Mouse (Mus musculus) forebrain, postnatal 0 days (tissue): ENCODE measurements around the gene Prrx1. TPM values are rescaled to one million over a fixed set of nuclear protein-coding genes. Genes with fewer than 3 reads are reported as not detected.

Source experiments
- ATAC-seq: fragments of 200-750 bp; cut with Nextera tagmentation; 2 replicates; pipeline ENCODE4 v1.8.0; 2017; ENCODE audit warnings: mild to moderate bottlenecking, moderate library complexity
- DNase-seq: peaks from one replicate; pipeline ENCODE4 v3.0.0-alpha.2; 2015
- H3K27ac ChIP-seq: fragments of 300-500 bp; sonication (generic); 2 replicates; pipeline ENCODE4 v1.5.1; 2014; ENCODE audit warnings: low read depth, mild to moderate bottlenecking, antibody characterized with exemption, low read length, moderate library complexity, mixed read lengths
- H3K27me3 ChIP-seq: fragments of 300-500 bp; sonication (generic); 2 replicates; pipeline ENCODE4 v1.6.1; 2014; ENCODE audit warnings: mild to moderate bottlenecking, low read length, mixed read lengths; ENCODE audit not compliant: insufficient read depth
- H3K36me3 ChIP-seq: fragments of 300-500 bp; sonication (generic); 2 replicates; pipeline ENCODE4 v1.6.1; 2014; ENCODE audit warnings: mild to moderate bottlenecking, moderate library complexity; ENCODE audit not compliant: insufficient read depth
- H3K4me1 ChIP-seq: fragments of 300-500 bp; sonication (generic); 2 replicates; pipeline ENCODE4 v1.6.1; 2014; ENCODE audit warnings: antibody characterized with exemption; ENCODE audit not compliant: insufficient read depth
- H3K4me2 ChIP-seq: fragments of 300-500 bp; sonication (generic); 2 replicates; pipeline ENCODE4 v1.6.1; 2014; ENCODE audit warnings: low read depth, mild to moderate bottlenecking, moderate library complexity
- H3K4me3 ChIP-seq: fragments of 300-500 bp; sonication (generic); 2 replicates; pipeline ENCODE4 v1.5.1; 2014; ENCODE audit warnings: low read depth, low read length, mixed read lengths
- H3K9ac ChIP-seq: fragments of 300-500 bp; sonication (generic); 2 replicates; pipeline ENCODE4 v1.6.1; 2014; ENCODE audit warnings: mild to moderate bottlenecking
- H3K9me3 ChIP-seq: fragments of 300-500 bp; sonication (generic); 2 replicates; pipeline ENCODE4 v1.6.1; 2016; ENCODE audit warnings: low read length
- CTCF ChIP-seq: sonication (generic); IDR thresholded peaks from 2 replicates; pipeline ENCODE4 v1.5.1; 2016; ENCODE audit warnings: antibody characterized with exemption, control low read depth, low read depth
- WGBS: fragments of 180-500 bp; shearing (Covaris S2); extraction: QIAGEN DNeasy Blood & Tissue Kit; methylation state at CpG from one replicate; pipeline ENCODE4 v1.1.7; 2014; 5-methylcytosine and 5-hydroxymethylcytosine counted together
- polyA plus RNA-seq: library from polyadenylated mRNA; unstranded; fragments of >200 nt; fragmentation: Nextera tagmentation; extraction: Ambion mirVana; gene quantifications from 2 replicates; pipeline ENCODE4 v1.2.1, GENCODE M21; 2015
- total RNA-seq: library from RNA; depleted of rRNA; stranded (reverse); fragments of >200 nt; gene quantifications from 2 replicates; pipeline ENCODE4 v1.2.3, GENCODE M21; 2014

The Prrx1 gene
- total and polyA plus RNA-seq, 2 experiments from 2014 or later, result 4.0 to 7.3 TPM

DNA sequence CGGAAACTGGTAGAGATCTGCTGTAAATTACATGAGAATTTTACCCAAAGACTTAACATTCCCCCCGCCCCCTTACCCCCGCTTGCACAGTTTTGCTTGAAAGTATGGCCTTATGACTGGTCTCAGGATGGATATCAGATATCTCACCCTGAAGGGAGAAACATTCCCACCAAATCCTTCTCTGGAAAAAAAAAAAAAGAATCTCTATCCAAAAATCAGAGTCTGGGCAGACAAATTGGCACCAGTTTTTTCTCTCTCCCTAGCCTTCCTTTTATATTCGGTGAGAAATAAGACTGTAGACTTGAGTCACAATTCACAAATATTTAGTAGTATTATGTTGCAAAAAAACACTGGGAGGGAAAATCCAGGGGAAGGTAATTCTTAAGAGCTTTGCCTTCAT lies 42.7 kb upstream of the Prrx1 start:
- ATAC-seq, result no peak
- H3K4me1 ChIP-seq, result no peaks in the 10 kb centered on the region
- no peak for DNase-seq
- H3K27me3 ChIP-seq, result no peaks in the 10 kb centered on the region
- no peak overlapping the region for H3K9ac ChIP-seq
- 49% methylated on average over 4 of the region's 4 CpGs for WGBS
- no peak overlapping the region for H3K4me2 ChIP-seq
- no peaks in the 10 kb centered on the region for H3K9me3 ChIP-seq
- no peak overlapping the region for H3K27ac ChIP-seq
- no peak for TF ChIP-seq CTCF
- no peak overlapping the region for H3K4me3 ChIP-seq
- H3K36me3 ChIP-seq, result no peaks in the 10 kb centered on the region

DNA sequence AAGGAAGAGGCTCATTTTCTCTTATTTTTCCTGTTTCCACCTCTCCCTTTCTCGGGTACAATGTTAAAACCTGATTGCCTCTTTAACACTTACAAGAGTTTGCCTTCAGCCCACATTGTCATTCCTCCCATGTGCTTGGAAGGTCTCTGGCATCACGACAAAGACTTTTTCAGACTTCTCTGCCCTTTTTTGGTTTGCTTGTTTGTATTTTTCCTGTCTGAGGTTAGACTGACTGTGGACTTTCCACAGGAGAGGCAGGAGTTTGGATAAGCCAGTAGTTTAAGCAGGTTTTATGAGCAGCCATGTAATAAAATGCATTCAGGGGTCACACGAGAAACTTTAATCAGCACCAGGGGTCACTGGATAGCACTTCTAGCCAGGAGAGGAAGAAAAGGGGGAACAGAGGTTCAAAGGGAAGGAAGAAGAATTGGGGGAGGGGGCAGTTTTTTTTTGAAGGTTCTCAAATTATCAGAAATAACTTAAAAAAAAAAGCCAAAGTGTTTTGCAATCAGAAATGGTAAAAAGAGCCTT lies 42.2 kb upstream of the Prrx1 start:
- H3K36me3 ChIP-seq, result no peaks in the 10 kb centered on the region
- DNase-seq (no peak), ATAC-seq (no peak)
- 24% methylated on average over 3 of the region's 3 CpGs for WGBS
- H3K4me3 ChIP-seq, result no peak overlapping the region
- no peak for TF ChIP-seq CTCF
- H3K9me3 ChIP-seq, result no peaks in the 10 kb centered on the region
- H3K4me2 ChIP-seq, result no peak overlapping the region
- H3K4me1 ChIP-seq, result no peaks in the 10 kb centered on the region
- no peaks in the 10 kb centered on the region for H3K27me3 ChIP-seq
- no peak overlapping the region for H3K9ac ChIP-seq
- H3K27ac ChIP-seq, result no peak overlapping the region

DNA sequence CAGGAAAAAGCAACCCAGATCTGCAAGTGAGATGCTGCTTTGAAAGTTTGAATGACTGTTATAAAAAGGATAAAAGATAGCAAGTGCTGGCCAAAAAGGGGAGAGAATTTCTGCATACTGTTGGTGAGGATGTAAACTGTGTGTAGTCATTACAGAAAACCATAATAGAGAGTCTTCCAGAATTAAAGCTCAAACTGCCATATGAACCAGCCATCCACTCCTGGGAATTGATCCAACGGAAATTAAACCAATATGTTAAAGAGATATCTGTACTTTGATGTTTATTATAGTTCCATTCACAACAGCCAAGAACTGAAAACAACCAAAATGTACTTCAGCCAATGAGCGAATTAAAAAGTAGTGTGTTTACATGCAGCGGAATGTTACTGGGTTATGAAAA lies 37.5 kb upstream of the Prrx1 start:
- DNase-seq (peak; percentile 27), ATAC-seq (peak; percentile 29; the same call in 1 of the 2 replicates)
- no peak for TF ChIP-seq CTCF
- Histone ChIP-seq H3K4me1 (no peaks in the 10 kb centered on the region), H3K4me3 (no peak overlapping the region), H3K9ac (no peak overlapping the region), H3K36me3 (no peaks in the 10 kb centered on the region), H3K9me3 (no peaks in the 10 kb centered on the region), H3K27me3 (no peaks in the 10 kb centered on the region), H3K27ac (no peak overlapping the region), H3K4me2 (no peak overlapping the region)
- 60% methylated on average over 3 of the region's 3 CpGs for WGBS

DNA sequence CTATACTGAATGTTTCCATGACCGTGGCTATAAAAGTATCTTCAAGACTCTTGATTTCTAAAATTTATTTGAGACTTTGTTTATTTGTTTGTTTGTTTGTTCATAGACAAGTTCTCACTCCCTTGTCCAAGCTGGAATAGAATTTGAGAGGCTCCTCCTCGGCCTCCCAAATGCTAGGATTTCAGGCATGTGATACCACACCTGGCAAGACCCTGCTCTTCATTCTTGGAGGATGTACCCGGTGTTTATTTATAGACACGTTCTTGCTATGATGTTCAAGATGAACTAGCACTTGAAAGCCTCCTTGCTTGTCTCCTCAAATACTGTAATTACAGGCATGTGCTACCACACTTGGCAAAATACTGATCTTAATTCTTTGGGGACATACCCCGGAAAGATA lies 32.0 kb upstream of the Prrx1 start:
- DNase-seq (no peak), ATAC-seq (no peak)
- H3K9me3 ChIP-seq, result no peaks in the 10 kb centered on the region
- no peak for TF ChIP-seq CTCF
- 79% methylated on average over 5 of the region's 5 CpGs for WGBS
- H3K4me3 ChIP-seq, result no peak overlapping the region
- no peaks in the 10 kb centered on the region for H3K27me3 ChIP-seq
- no peak overlapping the region for H3K9ac ChIP-seq
- no peak overlapping the region for H3K4me2 ChIP-seq
- H3K27ac ChIP-seq, result no peak overlapping the region
- no peaks in the 10 kb centered on the region for H3K4me1 ChIP-seq
- no peaks in the 10 kb centered on the region for H3K36me3 ChIP-seq

DNA sequence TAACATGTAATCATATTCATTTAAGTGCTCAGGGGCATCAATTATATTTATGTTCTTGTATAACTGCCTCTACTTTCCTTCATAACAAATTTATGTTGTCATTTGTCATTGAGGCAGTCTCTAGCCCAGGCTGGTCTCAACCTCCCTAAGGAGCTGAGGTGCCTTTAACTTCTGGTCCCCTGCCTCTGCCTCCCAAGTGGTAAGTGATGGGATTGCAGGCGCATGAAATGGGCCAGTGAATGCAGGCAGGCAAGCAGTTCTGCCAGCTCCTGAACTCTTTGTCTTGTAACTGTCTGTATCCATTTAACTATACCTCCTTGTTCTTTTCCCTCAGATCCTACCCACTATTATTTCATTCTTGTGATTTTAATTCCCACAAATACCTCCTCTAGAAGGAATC lies 31.4 kb upstream of the Prrx1 start:
- no peaks in the 10 kb centered on the region; the same call in 1 of the 2 replicates for H3K4me1 ChIP-seq
- no peak overlapping the region for H3K9ac ChIP-seq
- no peak overlapping the region for H3K27ac ChIP-seq
- peak; percentile 34; the same call in 1 of the 2 replicates for TF ChIP-seq CTCF
- no peak overlapping the region for H3K4me2 ChIP-seq
- no peaks in the 10 kb centered on the region for H3K36me3 ChIP-seq
- no peaks in the 10 kb centered on the region for H3K27me3 ChIP-seq
- no peaks in the 10 kb centered on the region for H3K9me3 ChIP-seq
- WGBS, result 24% methylated on average over 1 of the region's 1 CpGs
- ATAC-seq (no peak), DNase-seq (no peak)
- H3K4me3 ChIP-seq, result no peak overlapping the region

DNA sequence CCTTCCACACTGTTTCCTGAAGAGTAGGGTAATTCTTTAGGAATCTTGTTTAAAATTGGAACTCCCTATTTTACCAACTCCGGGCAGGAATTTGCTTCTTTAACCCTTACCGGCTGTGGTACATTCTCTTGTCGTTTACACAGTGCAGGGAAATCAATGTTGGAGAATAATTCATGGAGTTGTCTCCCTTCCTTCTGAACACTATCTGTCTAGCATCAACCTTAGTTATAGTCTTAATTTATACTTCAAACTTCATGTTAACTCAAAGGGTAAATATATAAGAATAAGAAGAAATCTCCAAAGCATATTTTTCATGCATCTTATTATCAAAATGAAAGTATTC lies 25.7 kb upstream of the Prrx1 start:
- ATAC-seq (no peak), DNase-seq (no peak)
- Histone ChIP-seq H3K4me1 (peaks cover 11% of the 10 kb centered on the region; the same call in 1 of the 2 replicates), H3K27ac (no peak overlapping the region), H3K4me2 (no peak overlapping the region), H3K9ac (no peak overlapping the region), H3K4me3 (no peak overlapping the region), H3K27me3 (no peaks in the 10 kb centered on the region), H3K9me3 (no peaks in the 10 kb centered on the region), H3K36me3 (no peaks in the 10 kb centered on the region)
- 28% methylated on average over 3 of the region's 3 CpGs for WGBS
- TF ChIP-seq CTCF, result no peak

DNA sequence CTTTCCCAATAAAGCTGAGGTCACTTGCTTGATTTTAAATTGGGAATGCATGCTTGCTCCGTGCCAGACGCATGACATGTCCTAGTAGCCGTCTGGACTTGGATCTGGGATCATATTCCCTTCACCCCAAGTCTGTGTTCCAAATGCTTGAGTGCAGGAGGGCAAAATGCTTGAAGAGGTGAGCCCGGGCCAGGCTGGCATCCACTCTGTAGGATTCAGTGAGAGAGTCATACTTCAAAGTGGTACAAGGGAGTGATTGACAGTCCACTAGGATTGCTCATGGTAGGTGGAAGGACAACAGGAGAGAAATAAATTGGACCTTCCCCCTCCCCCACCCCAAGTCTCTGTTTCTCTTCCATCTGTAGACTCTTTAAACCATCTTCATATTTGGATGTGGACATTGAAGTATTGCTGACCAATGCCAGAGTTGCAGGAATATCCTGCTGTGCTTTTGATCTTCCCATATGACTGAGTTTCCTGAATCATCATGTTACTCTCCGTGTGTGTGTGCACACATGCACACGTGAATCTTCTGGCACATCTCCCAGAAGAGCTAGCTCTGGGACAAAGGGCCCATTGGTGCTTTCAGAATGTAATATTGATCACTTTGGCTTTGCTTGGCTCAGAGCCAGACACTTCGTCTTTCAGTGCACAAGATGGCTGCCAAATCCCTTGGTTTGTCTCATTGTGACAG lies 25.2 kb upstream of the Prrx1 start:
- 27% methylated on average over 7 of the region's 7 CpGs for WGBS
- Histone ChIP-seq H3K27me3 (no peaks in the 10 kb centered on the region), H3K9ac (no peak overlapping the region), H3K27ac (no peak overlapping the region), H3K36me3 (no peaks in the 10 kb centered on the region), H3K4me3 (no peak overlapping the region), H3K4me1 (peaks cover 11% of the 10 kb centered on the region; the same call in 1 of the 2 replicates), H3K9me3 (no peaks in the 10 kb centered on the region), H3K4me2 (no peak overlapping the region)
- ATAC-seq, result peak; percentile 52; the same call in 1 of the 2 replicates
- peak; percentile 53 for DNase-seq
- no peak for TF ChIP-seq CTCF
